Mouse (Mus musculus): ENCODE data around the gene Mthfd1l.
"Not testable (repeated sequence)": the region's sequence is repeated elsewhere in the genome, so short reads cannot be mapped to it uniquely, and the experiment has no call there.

Gene Mthfd1l

GRCm38 (mm10) chr10:4085363-4086141 is 112.6 kb downstream of the Mthfd1l start:
- no peak for DNase-seq

DNA sequence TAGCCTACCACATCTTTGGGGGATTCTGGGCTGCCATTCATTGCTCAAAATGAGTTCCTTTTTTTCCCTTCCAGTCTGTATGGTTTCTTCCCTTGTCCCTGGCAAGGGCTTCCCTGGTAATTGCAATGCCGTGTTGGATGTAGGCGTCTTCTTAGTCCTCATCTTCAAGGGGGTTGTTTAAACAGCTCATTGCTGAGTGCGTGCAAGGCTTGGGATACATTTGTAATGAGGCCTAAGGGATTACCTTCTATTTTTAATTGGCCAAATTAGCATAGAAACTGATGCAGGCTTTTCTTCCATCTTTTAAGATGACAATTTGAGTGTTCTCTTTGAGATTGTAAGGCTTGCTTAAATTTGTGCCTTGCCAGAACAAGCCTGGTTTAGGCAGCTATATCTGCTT is 114.6 kb downstream of the Mthfd1l start:
- no peak for DNase-seq

- no peak for DNase-seq
These were observed 116.0 kb downstream of the Mthfd1l start for GRCm38 (mm10) chr10:4088744-4089414.

GRCm38 (mm10) chr10:4089885-4090284 is 117.0 kb downstream of the Mthfd1l start:
- DNase-seq = no peak

DNA sequence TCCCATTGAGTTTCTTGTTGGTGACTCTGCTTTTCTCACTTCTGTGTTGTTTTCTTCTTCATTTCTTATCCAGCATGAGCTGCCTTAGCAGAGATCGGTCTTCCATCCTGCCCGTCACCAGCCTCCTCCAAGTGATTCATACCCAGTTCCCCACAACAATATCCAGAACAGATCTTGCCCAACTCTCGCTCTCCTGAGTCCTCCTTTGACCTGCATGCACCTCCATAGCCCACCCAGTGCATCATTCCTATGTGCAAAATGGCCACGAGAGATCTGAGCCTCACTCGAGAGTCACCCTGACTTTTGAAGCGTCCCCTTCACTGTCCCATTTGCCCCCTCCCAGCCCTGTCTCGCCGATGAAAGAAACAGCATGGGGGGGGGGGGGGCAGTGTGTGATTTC is 120.1 kb downstream of the Mthfd1l start:
- DNase-seq = no peak

DNA sequence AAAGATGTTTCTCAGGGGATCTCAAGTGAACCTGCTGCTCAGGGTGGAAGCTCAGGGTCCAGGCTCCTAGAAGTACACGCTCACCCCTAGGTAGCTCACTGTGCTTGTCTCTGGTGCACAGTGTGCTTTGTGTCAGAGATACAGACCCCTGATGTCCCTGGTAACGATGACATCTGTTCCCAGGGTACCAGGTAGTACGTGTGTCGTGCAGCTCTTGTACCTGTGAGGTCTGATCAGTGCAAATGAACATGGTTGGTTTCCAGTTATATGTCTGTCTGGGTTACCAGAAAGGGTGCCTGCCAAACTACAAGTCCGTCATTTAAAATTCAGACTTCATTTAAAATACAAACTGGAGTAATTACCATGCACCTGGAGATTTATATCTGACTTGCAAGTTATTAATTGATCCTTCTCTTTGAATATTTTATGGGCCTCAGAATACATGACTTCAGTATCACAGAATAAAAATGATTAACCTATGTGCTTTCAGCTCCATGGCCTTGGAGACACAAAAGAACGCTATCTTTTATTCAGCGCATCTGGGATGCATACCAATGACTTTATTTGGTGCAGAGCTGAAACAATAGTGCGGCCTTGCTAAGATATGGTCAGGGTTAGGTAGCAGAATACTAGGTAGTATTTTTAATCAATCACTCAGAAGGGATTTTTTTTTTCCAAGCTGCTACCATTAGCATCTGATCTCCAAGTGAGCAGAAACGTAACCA is 121.3 kb downstream of the Mthfd1l start:
- DNase-seq = no peak

DNA sequence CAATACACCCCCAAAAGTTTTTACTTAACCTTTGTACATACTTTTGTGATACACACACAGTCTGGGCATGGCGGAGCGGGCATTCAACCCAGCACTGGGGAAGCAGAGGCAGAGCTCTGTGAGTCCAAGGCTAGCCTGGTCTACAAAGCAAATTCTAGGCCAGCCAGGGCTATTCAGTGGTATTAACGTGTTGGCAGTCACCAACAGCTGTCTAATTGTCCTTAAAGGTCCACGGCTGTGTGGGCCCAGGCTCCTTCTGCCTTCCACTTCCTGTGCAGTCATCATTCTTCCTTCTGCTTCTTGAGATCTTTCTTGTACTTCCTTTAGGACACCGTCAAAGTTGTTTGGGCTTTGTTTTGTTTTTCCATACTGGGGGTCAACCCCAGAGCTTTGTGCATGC is 123.2 kb downstream of the Mthfd1l start:
- DNase-seq = no peak

GRCm38 (mm10) chr10:4100007-4100406 is 127.1 kb downstream of the Mthfd1l start:
- DNase-seq = no peak

- DNase-seq = no peak
These were observed 133.0 kb downstream of the Mthfd1l start for GRCm38 (mm10) chr10:4105676-4106528.

DNA sequence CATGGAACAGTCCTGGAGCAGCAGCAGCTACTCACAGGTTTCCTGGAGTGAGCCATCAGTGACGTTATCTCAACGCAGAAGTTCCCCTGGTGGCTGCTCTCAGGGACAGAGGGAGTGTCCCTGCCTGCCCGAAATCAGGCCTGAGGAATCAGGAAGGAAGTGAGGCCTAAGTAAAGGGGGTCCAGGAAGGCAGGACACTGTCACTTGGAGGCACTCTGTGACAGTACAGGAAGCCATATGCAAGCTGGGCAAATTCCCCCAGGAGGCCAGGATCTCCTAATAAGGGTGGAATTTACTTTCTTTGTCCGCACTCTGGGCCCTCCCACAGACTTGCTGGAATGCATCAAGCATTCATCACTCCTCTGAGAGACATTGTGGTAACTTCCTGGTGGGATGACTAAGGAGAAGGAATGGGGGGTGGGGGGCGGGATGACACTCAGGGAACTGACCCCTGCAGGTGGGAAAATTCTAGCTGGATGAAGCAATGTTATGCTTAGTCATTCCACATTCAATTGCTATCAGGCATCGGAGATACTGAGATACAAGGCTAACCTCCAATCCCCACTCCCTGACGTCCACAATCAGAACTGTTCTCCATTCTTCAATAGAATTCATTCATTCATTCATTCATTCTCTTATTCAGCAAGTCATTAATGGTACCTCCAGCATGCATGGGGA is 134.9 kb downstream of the Mthfd1l start:
- DNase-seq = no peak

DNA sequence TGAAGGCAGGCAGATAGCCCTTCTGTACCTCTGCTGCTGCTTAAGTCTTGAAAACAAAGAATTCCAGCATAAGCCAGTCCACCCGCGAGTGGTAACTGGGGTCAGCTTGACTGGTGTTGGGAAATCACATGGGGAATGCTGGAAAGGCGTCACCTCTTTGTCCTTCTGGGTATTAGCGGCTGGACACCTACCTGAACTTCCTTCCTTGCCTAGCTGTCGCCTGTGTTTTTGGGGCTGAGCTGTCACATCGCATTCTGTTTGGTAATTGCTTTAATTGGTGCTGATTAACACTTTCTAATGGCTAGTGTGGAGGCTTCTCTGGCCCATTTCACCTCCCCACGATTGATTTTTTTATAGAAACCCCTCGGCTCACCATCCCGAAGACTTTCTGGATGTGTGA is 135.5 kb downstream of the Mthfd1l start:
- DNase-seq = no peak

DNA sequence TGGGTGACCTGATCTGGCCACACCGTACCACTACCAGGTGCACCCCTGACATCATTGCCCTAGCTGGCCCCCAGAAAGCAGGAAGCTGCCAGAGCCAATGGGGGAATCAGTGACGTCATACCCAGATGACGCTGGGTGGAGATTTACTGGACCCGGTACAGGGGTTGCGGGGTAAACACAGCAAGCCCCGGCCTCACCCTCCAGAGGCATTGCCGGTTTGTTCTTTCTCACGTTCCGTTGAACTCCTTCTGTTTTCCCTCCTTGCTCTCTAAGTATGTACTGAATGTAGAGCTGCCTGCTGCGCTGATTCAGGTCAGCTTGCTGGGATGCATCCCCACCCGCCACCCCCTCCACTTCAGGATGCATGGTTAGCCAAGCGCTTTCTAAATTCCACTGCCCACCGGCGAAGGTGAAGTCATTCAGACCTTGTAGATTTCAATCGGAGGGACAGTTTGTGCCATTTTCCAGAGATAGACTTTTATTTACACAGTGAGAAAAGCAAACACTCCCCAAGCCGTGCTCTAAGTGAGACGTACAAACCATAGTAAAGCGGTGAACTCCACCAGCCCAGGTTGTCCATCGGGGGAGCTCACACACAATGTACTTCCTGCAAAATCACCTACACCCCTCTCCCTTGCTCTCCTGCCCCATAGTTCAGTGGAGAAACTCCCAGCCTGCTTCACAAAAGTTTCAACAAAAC is 138.3 kb downstream of the Mthfd1l start:
- DNase-seq = no peak

DNA sequence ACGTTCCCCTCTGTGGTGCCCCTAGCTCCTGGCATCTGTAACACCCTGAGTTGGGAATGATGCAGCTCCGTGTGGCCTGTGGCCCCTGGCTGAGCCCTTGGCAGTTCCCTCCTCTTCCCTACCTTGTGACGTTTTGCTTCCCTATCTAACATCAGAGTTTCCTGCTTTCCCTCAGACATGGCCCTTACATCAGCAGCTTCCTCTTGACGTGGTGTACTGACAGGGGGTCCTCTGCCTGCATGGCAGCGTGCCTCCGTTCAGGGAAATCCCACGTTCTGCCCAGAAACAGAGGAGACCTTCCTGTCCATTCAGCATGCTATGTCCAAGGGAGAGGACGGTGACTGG is 138.8 kb downstream of the Mthfd1l start:
- DNase-seq = no peak

- DNase-seq = no peak
These were observed 139.9 kb downstream of the Mthfd1l start for GRCm38 (mm10) chr10:4112611-4113327.

GRCm38 (mm10) chr10:4113328-4113658 is 140.4 kb downstream of the Mthfd1l start:
- DNase-seq = no peak

GRCm38 (mm10) chr10:4116653-4117052 is 143.7 kb downstream of the Mthfd1l start:
- no peak for DNase-seq

DNA sequence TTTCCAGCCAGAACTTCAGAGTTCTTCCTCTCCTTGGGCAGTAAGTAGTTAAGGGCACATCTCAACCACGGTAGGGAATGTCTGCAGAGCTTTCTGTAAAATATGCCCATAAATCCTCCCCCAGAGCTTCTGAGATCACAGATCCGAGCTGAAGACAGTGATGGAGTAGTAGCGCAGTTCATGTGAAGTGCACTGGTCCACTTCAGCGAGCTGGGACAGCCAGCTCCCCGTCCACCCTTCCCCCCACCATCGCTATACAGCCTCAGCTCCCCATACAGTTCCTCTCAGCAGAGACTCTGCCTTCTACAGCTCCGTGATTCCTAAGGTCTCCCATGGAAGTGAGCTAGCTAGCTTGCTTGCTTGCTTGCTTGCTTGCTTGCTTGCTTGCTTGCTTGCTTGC is 144.2 kb downstream of the Mthfd1l start:
- no peak for DNase-seq

GRCm38 (mm10) chr10:4119287-4119686 is 146.4 kb downstream of the Mthfd1l start:
- no peak for DNase-seq

GRCm38 (mm10) chr10:4120708-4121107 is 147.8 kb downstream of the Mthfd1l start:
- no peak for DNase-seq

GRCm38 (mm10) chr10:4121197-4121596 is 148.3 kb downstream of the Mthfd1l start:
- DNase-seq = no peak

GRCm38 (mm10) chr10:4123280-4123945 is 150.5 kb downstream of the Mthfd1l start:
- DNase-seq = not testable (repeated sequence)
